Mouse (Mus musculus): ENCODE results near the gene Akap8l.

Akap8l gene

GRCm38 (mm10) chr17:32315560-32315959 is 34.8 kb downstream of the Akap8l start:
- DNase-seq: no peak

GRCm38 (mm10) chr17:32313892-32314291 is 36.5 kb downstream of the Akap8l start:
- DNase-seq: no peak

GRCm38 (mm10) chr17:32312801-32313200 is 37.6 kb downstream of the Akap8l start:
- DNase-seq: no peak

GRCm38 (mm10) chr17:32307963-32308362 is 42.4 kb downstream of the Akap8l start:
- no peak for DNase-seq

GRCm38 (mm10) chr17:32298125-32298524 is 52.3 kb downstream of the Akap8l start:
- no peak for DNase-seq

- DNase-seq: no peak
Observed at GRCm38 (mm10) chr17:32295901-32296300, 54.5 kb downstream of the Akap8l start.

- DNase-seq: no peak
Observed at GRCm38 (mm10) chr17:32295160-32295559, 55.2 kb downstream of the Akap8l start.

GRCm38 (mm10) chr17:32285138-32285670 is 65.2 kb downstream of the Akap8l start:
- DNase-seq: no peak

- DNase-seq: peak; percentile 92
Observed at GRCm38 (mm10) chr17:32284262-32285137, 65.9 kb downstream of the Akap8l start, which contains the start of gene Brd4. TSS of gene Brd4 (minus strand) at chr17:32284722.

GRCm38 (mm10) chr17:32283771-32284221 is 66.6 kb downstream of the Akap8l start:
- DNase-seq: peak; percentile 37

- DNase-seq: no peak
Observed at GRCm38 (mm10) chr17:32283341-32283740, 67.1 kb downstream of the Akap8l start.

GRCm38 (mm10) chr17:32281611-32282310 is 68.6 kb downstream of the Akap8l start:
- no peak for DNase-seq

GRCm38 (mm10) chr17:32281126-32281525 is 69.3 kb downstream of the Akap8l start:
- DNase-seq: no peak

- no peak for DNase-seq
Observed at GRCm38 (mm10) chr17:32280575-32280974, 69.8 kb downstream of the Akap8l start.

GRCm38 (mm10) chr17:32277201-32277600 is 73.2 kb downstream of the Akap8l start:
- no peak for DNase-seq

- no peak for DNase-seq
Observed at GRCm38 (mm10) chr17:32275568-32275967, 74.8 kb downstream of the Akap8l start.

All from layer of hippocampus, adult 9-11 months (tissue).